Mouse (Mus musculus) olfactory bulb, adult 2 months (tissue): ENCODE data around the gene Cebpzos. TPM values are rescaled to one million over a fixed set of nuclear protein-coding genes. Genes with fewer than 3 reads are reported as not detected.

Experiments
- H3K27ac ChIP-seq: fragments of 200-500 bp; 2 replicates; pipeline ENCODE4 v1.5.1; 2012; ENCODE audit warnings: low read depth, low read length; ENCODE audit not compliant: insufficient read depth
- H3K4me1 ChIP-seq: fragments of 200-500 bp; 2 replicates; pipeline ENCODE4 v1.6.1; 2012; ENCODE audit warnings: low read length; ENCODE audit not compliant: control insufficient read depth, insufficient read depth
- H3K4me3 ChIP-seq: fragments of 200-500 bp; 2 replicates; pipeline ENCODE4 v1.5.1; 2012; ENCODE audit warnings: mild to moderate bottlenecking, low read depth, low read length, moderate library complexity; ENCODE audit not compliant: insufficient read depth
- CTCF ChIP-seq: fragments of 200-500 bp; IDR thresholded peaks from 2 replicates; pipeline ENCODE4 v1.5.1; 2012; ENCODE audit warnings: low read depth, mild to moderate bottlenecking, low read length, moderate library complexity; ENCODE audit not compliant: insufficient read depth
- POLR2A ChIP-seq: fragments of 200-500 bp; IDR thresholded peaks from 2 replicates; pipeline ENCODE4 v1.6.1; 2012; ENCODE audit warnings: mild to moderate bottlenecking, low read depth, low read length, moderate library complexity; ENCODE audit not compliant: insufficient read depth
- WGBS: fragments of 180-500 bp; shearing (Covaris S2); methylation state at CpG from one replicate; pipeline ENCODE4 v1.1.7; 2018; 5-methylcytosine and 5-hydroxymethylcytosine counted together
- polyA plus RNA-seq: library from polyadenylated mRNA; stranded (reverse); fragments of >200 nt; gene quantifications from 2 replicates; pipeline ENCODE4 v1.2.4, GENCODE M21; 2012; ENCODE audit warnings: low replicate concordance; ENCODE audit not compliant: missing spikeins, insufficient read depth, insufficient read length

Gene Cebpzos
- polyA plus RNA-seq, 1 experiment, result not detected

GRCm38 (mm10) chr17:78964387-78964786, 48.1 kb downstream of the Cebpzos start:
- WGBS, result 20% methylated on average over 1 of the region's 1 CpGs
- Histone ChIP-seq H3K4me1 (0 out of 2 replicates have a peak, but pooled peaks cover 2% of the 10 kb centered on the region), H3K4me3 (no peak overlapping the region), H3K27ac (no peak overlapping the region)
- TF ChIP-seq POLR2A (no peak), CTCF (no peak)

- WGBS, result 79% methylated on average over 11 of the region's 11 CpGs
- no peak overlapping the region for H3K4me3 ChIP-seq
- H3K27ac ChIP-seq, result no peak overlapping the region
- H3K4me1 ChIP-seq, result 0 out of 2 replicates have a peak, but pooled peaks cover 2% of the 10 kb centered on the region
- TF ChIP-seq CTCF, result no peak
- TF ChIP-seq POLR2A, result no peak
Measured at GRCm38 (mm10) chr17:78966092-78966883, 50.0 kb downstream of the Cebpzos start.

DNA sequence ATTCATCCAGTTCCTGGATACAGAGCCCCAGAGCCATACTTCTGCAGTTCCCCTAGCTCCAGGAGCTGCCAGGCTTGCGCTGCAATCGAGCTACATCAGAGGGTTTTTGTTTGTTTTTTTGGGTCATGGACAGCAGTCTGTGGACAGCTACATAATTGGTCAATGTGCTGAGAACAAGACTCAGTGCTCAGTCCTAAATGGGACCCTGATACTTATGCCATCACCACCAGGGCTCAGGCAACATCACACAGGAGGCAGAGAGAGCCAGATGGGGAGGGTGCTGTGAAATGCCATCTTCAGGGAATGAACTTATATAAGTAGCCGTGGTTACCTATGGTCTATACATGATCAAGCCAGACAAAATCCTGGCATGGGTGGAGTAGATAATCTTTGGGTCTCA, 52.2 kb downstream of the Cebpzos start:
- WGBS, result 74% methylated on average over 3 of the region's 3 CpGs
- 0 out of 2 replicates have a peak, but pooled peaks cover 2% of the 10 kb centered on the region for H3K4me1 ChIP-seq
- TF ChIP-seq POLR2A, result no peak
- TF ChIP-seq CTCF, result no peak

More for the DNA sequence above, 52.2 kb downstream of the Cebpzos start:
- Histone ChIP-seq H3K27ac (no peak overlapping the region), H3K4me3 (no peak overlapping the region)

Other genes with a start within 250 kb of the Cebpzos start
- gene Strn, start 179.3 kb upstream of the Cebpzos start, polyA plus RNA-seq, result not detected in 2 replicates
- gene Heatr5b, start 81.1 kb upstream of the Cebpzos start, polyA plus RNA-seq, result 184 TPM in 1 of 2 replicates, not detected in the other
- gene Gpatch11, start 80.9 kb upstream of the Cebpzos start, polyA plus RNA-seq, result not detected in 2 replicates
- not detected in 2 replicates for gene Eif2ak2, start 33.9 kb upstream of the Cebpzos start, polyA plus RNA-seq
- gene Sult6b1, start 9.5 kb upstream of the Cebpzos start, polyA plus RNA-seq, result not detected in 2 replicates
- not detected in 2 replicates for gene Cebpz, start 20.6 kb downstream of the Cebpzos start, polyA plus RNA-seq
- gene Ndufaf7, start 20.6 kb downstream of the Cebpzos start, polyA plus RNA-seq, result not detected in 2 replicates
- gene Prkd3, start 104.3 kb downstream of the Cebpzos start, polyA plus RNA-seq, result not detected in 2 replicates
- not detected in 2 replicates for gene Qpct, start 135.4 kb downstream of the Cebpzos start, polyA plus RNA-seq